Mouse (Mus musculus) B cell, adult 2 months (primary cell): ENCODE data around the gene Plekhh3.
"Not testable (repeated sequence)": the region's sequence is repeated elsewhere in the genome, so short reads cannot be mapped to it uniquely, and the experiment has no call there.

Experiments used
- DNase-seq, 2 experiments: peaks; one replicate each; pipeline ENCODE4 v3.0.0; 2022

Plekhh3 gene

DNA sequence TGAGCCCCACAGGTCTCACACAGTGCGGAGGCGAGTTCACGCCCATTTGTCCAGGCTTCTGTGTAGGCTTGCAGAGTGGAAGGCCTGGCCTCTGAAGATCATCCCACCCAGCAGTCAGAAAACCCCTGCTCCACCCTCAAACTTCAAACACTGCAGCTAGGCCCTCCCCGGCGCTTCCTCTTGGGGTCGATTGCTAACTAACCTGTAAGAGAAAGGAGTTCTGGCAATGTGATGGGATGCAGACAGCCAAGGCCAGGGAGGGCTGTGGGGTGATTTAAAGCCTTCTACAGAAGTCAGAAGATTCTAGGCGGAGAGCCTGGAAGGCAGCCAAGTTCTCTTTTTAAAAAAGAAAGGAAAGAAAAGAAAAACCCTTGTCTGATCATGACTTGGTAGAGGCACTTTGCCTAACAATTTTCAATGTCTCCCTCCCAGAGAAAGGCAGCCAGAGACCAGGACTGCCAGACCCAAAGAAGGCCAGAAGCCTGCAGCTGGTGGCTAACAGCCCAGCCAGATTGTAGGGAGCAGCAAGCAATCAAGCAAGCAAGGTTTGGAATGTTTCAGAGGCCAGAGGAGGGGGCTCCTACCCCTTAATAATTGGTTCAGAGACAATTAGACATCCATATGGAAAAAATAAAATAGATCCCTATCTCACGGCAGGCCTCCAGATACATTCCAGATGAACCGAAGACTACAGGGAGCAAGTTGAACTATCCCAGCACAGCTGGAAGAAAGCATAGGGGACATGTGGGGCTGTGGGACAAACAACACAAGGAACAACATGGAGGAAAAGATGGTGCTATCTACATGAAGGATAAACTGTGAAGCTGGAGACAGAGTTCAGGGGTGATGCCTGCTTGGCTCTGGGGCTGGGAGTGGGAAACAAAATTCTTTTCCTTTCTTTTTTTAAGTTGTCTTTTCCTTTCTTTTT is 21.7 kb downstream of the Plekhh3 start:
- no peak for DNase-seq

DNA sequence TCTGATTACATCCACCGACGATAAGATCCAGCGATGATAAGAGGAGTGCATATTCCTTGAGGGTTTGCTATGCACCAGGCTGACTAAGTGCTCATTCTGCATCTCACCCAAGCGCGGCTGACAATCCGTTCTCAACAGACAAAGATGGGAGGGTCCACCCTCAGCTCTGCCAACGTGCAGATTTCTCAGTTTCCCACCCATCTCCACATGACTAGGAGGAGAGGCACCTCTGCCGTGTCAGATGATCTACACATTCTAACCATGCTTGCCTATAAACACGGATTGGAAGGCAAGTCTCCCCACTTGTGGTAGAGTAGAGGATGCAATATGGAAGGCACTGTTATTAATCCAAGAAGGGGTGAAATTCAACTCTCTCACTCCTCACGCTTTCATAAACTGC is 22.4 kb downstream of the Plekhh3 start:
- no peak for DNase-seq

- DNase-seq: no peak
Measured at GRCm38 (mm10) chr11:101146377-101146776, 24.8 kb downstream of the Plekhh3 start.

GRCm38 (mm10) chr11:101143338-101144225 is 27.6 kb downstream of the Plekhh3 start:
- DNase-seq: peak; percentile 62 to 72

DNA sequence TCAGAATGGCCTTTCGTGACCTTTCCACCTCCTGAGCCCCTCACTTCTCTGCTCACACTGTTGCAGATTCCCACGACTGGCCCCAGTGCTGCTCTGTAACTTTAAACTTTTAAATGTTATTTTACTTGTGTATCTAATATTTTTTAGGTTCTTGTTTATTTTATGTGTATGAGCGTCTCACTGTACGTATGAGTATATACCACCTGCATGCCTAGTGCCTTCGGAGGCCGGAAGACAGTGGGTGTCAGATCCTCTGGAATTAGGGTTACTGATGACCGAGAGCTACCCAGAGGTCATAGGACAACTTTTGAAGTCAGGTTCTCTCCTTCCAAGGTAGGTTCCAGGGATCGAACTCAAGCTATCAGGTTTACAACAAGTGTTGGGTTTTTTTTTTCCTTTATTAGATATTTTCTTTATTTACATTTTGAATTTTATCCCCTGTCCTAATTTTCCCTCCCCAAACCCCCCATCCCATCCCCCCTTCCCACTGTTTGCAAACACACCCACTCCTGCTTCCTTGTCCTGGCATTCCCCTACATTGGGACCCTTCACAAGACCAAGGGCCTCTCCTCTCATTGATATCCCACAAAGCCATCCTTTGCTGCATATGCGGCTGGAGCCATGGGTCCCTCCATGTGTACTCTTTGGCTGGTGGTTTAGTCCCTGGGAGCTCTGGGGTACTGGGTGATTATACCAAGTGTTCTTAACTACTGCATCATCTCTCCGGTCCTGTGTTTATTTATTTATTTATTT is 28.8 kb downstream of the Plekhh3 start:
- no peak for DNase-seq

DNA sequence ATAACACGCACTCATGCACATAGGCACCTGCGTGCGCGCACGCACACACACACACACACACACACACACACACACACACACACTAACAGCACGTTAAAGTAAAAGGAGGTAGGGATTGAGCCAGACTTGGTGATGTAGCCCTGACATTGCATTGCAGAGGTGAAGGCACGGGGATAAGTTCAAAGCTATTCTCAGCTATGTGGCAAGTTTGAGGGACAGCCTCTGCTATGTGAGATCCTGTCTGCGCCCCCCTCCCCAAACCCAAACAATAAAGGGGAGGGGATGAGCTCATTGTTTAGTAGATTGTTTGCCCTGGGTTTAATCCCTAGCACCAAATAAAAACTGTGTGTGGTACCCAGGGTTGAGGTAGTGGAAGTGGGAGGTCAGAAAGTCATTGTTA is 30.1 kb downstream of the Plekhh3 start:
- no peak for DNase-seq

GRCm38 (mm10) chr11:101140164-101140819 is 30.9 kb downstream of the Plekhh3 start:
- no peak for DNase-seq

DNA sequence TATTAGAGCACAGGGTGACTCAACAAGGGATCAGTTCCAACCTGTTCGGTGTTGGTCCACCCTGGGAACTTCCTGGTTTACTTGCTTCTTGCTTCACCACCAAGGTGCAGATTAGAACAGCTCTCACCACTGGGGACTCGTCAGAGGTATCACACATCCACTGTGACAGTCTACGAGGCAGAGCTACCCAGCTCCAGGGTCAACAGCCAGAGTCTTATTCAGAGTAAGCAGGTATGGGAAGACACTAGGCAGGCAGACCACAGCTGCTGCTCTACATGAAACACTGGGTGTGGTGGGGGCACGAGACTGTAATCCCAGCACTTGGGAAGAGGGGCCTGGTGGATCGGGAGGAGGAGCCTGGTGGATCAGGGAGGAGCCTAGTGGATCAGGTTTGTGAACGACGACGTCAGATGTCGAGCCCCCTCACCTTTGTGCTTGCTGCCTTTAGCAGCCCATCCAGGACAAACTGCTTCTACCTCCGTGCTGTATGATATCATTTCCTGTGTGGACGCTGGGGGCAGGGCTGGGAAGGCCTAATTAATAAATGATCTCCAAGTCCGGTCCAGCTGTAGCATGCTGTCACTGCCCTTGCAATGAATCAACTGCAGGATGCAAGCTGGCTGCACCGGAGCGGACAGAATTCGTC is 32.5 kb downstream of the Plekhh3 start:
- DNase-seq: no peak

DNA sequence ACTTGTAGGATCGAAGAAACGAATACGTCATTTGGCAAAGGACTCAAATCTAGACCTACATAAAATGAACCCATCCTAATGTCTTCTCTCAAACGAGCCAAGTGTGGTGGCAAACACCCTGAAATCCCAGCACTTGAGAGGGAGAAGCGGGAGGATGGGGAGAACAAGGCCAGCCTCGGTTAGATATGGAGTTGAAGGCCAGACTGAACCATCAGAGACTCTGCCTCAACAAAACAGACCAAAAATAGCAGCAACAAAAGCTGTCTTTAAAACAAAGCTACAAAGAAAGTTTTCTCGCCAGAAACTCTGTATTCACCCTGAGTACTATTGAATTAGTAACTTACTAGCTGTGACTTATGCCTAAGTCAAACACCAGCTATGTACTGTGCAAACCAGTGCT is 34.2 kb downstream of the Plekhh3 start:
- DNase-seq: no peak

DNA sequence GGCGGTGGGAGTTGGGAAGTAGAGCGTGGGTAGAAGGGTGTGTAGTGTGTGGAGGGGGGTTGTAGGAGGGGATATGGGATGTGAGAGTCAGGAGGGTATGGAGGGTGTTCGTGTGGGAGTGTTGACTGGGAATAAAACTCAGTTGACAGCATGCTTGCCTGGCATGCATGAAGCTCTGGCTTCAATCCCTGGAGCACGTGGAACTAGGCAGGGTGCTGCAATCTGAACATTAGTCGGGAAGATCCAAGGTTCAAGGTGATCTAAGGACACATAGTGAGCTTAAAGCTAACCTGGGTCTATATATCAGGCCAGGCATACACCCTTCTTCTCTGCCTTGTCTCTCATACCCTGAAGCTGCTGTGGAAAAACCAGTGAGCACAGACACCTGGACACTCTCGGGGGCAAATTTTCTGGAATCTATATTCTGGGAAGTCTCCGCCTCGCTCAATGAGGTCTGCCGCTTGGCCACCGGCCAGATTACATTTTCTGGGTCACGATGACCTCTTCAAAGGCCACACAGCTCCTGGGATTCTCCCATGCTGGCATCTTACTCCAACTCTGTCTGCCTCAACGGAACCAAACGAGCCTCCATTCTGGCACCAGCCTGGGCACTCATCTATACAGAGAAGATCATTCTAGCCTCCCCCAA is 36.8 kb downstream of the Plekhh3 start:
- no peak for DNase-seq

DNA sequence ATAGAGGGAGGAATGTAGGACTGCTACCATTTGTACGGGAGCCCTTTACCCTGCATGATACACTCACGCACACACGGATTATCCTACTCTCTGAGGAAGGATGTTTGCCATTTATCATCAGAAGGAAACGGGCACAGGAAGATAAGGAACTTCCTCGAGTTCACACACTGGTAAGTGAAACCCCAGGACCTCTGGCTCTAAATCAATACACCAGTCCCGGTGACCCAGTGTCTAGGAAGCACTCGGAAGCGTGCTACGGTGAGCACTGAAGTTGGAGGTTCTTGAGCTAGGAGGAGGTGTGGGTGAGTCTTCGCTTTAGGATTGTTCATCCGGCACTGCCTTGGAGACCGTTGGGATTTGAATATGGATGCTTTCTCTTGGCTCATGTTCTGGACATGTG is 38.1 kb downstream of the Plekhh3 start:
- DNase-seq: no peak

- peak in 1 of 2 experiments; percentile 28 for DNase-seq
Measured at GRCm38 (mm10) chr11:101131701-101132100, 39.5 kb downstream of the Plekhh3 start.

GRCm38 (mm10) chr11:101131187-101131586 is 40.0 kb downstream of the Plekhh3 start:
- no peak for DNase-seq

DNA sequence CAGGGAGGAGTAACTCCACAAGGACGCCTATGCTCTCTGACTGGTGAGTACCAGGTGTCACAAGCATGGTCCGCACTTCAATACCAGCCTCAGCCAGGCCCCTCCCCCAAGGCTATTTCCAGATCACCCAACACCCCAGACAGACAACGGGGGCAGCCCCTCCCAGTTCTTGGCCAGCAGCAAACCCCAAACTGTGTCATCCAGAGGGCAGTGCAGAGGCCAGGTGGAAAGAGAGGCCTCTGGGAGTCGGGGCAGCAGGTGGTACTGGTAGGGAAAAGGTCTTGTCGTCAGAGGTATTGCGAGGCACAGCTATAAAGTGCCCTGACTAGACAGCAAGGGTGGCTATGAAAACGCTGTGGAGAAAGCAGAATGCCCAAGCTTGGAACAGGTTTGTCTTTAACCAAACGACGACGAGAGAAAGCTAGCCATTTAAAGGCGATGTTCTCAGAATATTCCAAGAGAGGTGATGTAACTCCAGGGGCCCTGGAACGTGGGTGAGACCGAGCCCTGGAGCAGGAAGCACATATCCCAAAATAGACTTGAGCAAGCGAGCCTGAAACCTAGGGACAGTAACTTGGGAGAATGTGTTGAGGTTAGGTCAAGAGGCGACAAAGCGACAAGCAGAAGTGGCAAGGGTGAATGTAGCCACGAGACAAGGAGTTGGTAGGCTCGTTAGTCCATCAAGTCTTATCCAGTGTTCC is 40.9 kb downstream of the Plekhh3 start:
- no peak for DNase-seq

DNA sequence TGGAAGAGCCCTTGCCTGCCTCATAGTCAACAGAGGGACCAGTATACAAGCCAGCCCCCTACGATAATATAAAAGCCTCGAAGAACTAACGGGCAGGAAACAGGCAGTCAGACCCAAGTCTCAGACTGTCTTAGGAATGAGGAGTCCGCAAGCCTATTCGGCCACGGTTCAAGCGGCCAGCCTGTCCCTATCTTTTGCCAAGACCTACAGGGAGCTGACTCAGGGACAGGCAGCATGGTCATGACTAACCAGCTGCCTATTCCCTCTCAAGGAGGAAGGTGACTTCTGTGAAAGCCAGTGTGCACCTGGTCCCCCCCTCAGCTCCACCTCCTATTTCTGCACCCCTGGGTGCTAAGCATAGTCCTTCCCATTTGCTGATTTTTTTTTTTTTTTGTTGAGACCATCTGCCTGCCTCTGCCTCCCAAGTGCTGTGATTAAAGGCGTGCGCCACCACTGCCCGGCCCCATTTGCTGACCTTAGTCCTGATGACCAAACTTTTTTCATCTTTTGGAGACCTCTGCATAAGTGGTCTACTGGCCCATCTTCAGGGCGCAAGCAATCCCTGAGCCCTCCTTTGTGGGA is 42.1 kb downstream of the Plekhh3 start:
- DNase-seq: no peak

DNA sequence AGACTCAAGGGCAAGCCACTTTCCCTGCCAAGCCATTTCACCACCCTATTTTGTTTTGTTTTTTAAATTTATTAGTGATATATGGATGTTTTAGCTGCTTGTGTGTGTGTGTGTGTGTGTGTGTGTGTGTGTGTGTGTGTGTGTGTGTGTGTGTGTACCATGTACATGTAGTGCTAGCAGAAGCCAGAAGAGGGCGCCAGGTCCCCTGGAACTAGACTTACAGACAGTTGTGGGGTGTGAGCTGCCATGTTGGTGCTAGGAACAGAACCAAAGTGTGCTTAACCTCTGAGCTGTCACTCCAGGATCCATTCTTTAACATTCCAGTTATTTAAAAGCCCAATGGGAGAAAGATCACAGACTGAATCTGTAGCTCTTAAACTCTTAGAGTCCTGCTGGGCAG is 44.1 kb downstream of the Plekhh3 start:
- DNase-seq: peak; percentile 67 to 69

- DNase-seq: not testable (repeated sequence)
Measured at GRCm38 (mm10) chr11:101125008-101125407, 46.1 kb downstream of the Plekhh3 start.

DNA sequence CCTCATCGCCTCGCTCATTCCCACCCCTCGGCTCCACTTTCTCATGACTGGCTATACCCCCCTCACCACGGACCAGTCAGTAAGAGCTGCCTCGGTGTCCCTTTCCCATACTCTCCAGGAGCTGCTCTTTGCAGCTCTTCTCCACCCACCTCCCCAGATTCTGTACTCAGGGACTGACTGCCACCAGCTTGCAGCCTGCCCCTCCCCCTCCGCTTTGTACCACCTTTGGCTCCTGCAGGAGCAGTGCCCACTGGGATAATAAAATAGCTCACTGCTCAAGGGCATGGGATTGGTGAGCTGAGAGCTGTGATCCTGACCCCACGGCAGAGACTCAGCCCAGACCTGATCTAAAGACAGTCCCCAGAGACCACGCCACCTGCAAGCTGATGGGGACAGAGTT is 46.7 kb downstream of the Plekhh3 start:
- not testable (repeated sequence) for DNase-seq

DNA sequence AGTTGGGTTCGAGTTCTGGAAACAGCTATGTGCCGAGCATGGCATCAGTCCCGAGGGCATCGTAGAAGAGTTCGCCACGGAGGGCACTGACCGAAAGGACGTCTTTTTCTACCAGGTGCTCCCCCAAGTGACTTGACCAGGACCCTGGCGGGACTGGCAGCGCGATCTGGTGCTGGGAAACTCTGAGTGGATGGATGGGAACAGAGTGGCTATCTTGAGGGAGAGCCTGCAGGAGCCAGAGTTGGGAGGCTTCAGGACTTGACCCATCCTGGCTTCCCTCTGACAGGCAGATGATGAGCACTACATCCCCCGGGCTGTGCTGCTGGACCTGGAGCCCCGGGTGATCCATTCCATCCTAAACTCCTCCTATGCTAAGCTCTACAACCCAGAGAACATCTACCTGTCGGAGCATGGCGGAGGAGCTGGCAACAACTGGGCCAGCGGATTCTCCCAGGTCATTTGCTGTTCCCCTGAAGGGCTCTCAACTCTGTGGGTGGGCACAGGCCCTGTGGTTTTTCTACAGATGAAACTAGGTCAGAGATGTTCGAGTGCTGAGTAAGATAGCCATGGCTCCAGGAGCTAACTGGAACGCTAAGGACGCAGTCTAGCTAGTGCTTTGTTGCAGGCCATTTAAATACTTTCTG is 50.5 kb downstream of the Plekhh3 start:
- DNase-seq: no peak
